ENCODE assay signal across 7 mouse cellular contexts in the genomic region with DNA sequence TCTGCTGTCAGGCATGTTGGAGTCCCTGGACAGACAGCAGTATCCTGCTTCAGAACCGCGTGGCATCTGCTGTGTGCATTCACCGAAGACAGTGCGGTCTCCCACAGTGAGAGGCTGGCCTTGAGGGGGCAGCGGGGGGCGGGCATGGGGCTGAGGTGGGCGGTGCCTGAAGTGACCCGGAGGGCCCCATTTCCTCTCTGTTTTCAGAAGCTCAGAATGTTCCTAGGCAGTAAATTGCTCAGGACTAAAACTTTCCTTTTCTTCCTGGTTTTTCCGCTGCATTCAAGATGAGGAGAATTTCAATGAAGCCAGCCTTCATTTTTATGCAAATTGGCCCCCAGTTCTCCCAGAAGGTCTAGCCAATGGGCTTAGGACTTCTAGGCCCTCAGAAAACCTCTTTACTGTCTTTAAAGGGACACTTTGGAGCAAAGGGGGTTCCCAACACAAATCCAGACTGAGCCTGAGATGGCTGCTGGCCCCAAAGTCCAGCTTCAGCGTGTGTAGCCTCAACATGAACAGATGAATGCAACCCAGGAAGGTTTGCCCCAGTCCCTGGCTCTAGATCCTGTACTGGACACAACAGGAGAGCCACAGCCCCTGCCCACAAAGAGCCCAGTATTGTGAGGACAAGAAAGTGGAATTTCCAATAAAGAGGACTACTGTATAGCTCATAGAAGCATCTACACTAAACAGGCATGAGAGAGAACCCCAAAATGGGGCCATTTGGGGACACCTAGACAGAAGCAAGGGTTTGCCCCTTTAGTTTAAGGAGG. TPM values are rescaled to one million over a fixed set of nuclear protein-coding genes. Genes with fewer than 3 reads are reported as not detected.
DNase-seq lines count a peak whose midpoint lies in the region; ATAC-seq lines count a peak whose summit lies in the region.

A gene (minus strand): TSS at position 266 of the 773 bp plus-strand sequence.

- H3K4me2 ChIP-seq in forebrain, embryonic 15.5 days (replicated peaks), result peak within 1 kb of the TSS; percentile 27
- peak within 1 kb of the TSS; percentile 16; the same call in 1 of the 2 replicates for H3K4me2 ChIP-seq in neural tube, embryonic 14.5 days (ENCODE audit: low read depth, low read length)

- H3K36me3 ChIP-seq in forebrain, embryonic 15.5 days, result no peaks in the 10 kb centered on the region
- H3K36me3 ChIP-seq in neural tube, embryonic 14.5 days (ENCODE audit: control insufficient read depth, insufficient read depth, low read length), result no peaks in the 10 kb centered on the region

- DNase-seq in Muller cell, postnatal 12 days (ENCODE audit: inconsistent ontology term), result peak; percentile 8
- peak; percentile 74 for DNase-seq in adrenal gland, adult 2 months
- peak; percentile 29 to 31 for DNase-seq in layer of hippocampus, postnatal 36 days
- no peak for DNase-seq in thymus, postnatal 0 days (ENCODE audit: low spot score)
- no peak for DNase-seq in thymus, postnatal 25 days

- no peaks in the 10 kb centered on the region for H3K9me3 ChIP-seq in forebrain, embryonic 15.5 days
- H3K9me3 ChIP-seq in neural tube, embryonic 14.5 days (ENCODE audit: control insufficient read depth, low read length), result no peaks in the 10 kb centered on the region

- peak; percentile 81 for ATAC-seq in forebrain, embryonic 15.5 days (replicated peaks)
- peak; percentile 77; the same call in 1 of the 2 replicates for ATAC-seq in neural tube, embryonic 14.5 days (ENCODE audit: low read depth)

- peak within 1 kb of the TSS; percentile 14 for H3K4me3 ChIP-seq in forebrain, embryonic 15.5 days
- H3K4me3 ChIP-seq in neural tube, embryonic 14.5 days (ENCODE audit: low read depth, low read length), result no peak within 1 kb of the TSS; the same call in 1 of the 2 replicates

- H3K9ac ChIP-seq in forebrain, embryonic 15.5 days (replicated peaks), result no peak within 1 kb of the TSS
- no peak within 1 kb of the TSS for H3K9ac ChIP-seq in neural tube, embryonic 14.5 days (replicated peaks; ENCODE audit: low read depth, low read length)

- 2% methylated on average over 10 of the region's 10 CpGs for WGBS in forebrain, embryonic 15.5 days
- 5% methylated on average over 10 of the region's 10 CpGs for WGBS in neural tube, embryonic 14.5 days

- peak within 1 kb of the TSS; percentile 75 for H3K27ac ChIP-seq in forebrain, embryonic 15.5 days (replicated peaks)
- H3K27ac ChIP-seq in neural tube, embryonic 14.5 days (ENCODE audit: low read depth, low read length), result peak within 1 kb of the TSS; percentile 16; the same call in 1 of the 2 replicates

- H3K27me3 ChIP-seq in forebrain, embryonic 15.5 days, result no peaks in the 10 kb centered on the region
- no peaks in the 10 kb centered on the region for H3K27me3 ChIP-seq in neural tube, embryonic 14.5 days (ENCODE audit: control insufficient read depth, insufficient read depth, low read length)

- peaks cover 18% of the 10 kb centered on the region for H3K4me1 ChIP-seq in forebrain, embryonic 15.5 days
- H3K4me1 ChIP-seq in neural tube, embryonic 14.5 days (ENCODE audit: control insufficient read depth, insufficient read depth, low read length), result 0 out of 2 replicates have a peak, but pooled peaks cover 6% of the 10 kb centered on the region

RNA-seq across cellular contexts. Expression of the gene that starts here (rescaled TPM):
- total RNA-seq in adrenal gland, adult 2 months (2021), result 100 to 1,000 TPM; 144 to 285 TPM
- 126 and 247 TPM in 2 replicates for polyA plus RNA-seq in adrenal gland, adult 2 months (2012; rRNA removed)
- 19.4 and 23.0 TPM in 2 replicates for polyA plus RNA-seq in forebrain, embryonic 15.5 days (2015; fragmentation: Nextera tagmentation; extraction: Ambion mirVana)
- 100 to 1,000 TPM; 110 to 111 TPM for total RNA-seq in layer of hippocampus, postnatal 36 days (2021)
- 28.8 and 35.5 TPM in 2 replicates for polyA plus RNA-seq in neural tube, embryonic 14.5 days (2014; fragmentation: Nextera tagmentation; extraction: Ambion mirVana)
- polyA plus RNA-seq in thymus, postnatal 0 days (2015; fragmentation: Nextera tagmentation; extraction: Ambion mirVana), result 1.6 and 1.7 TPM in 2 replicates

Comparison
In these comparisons a context has a peak if more than half of its experiments do, and no peak if none do; other contexts are left out.
1. DNase-seq: peak in Muller cell, postnatal 12 days (single experiment), adrenal gland, adult 2 months (single experiment) and layer of hippocampus, postnatal 36 days (2 of 2); none in thymus, postnatal 0 days (single experiment) and thymus, postnatal 25 days (single experiment).